ENCODE assay signal across 20 mouse cellular contexts in genomic region chr1:137262806-137263370, GRCm38 (mm10).
DNase-seq lines count a peak whose midpoint lies in the region; ATAC-seq and TF ChIP-seq lines count a peak whose summit lies in the region.
"Had no signal": no experiment of that assay in that cellular context is flagged by ENCODE, and none has a peak within 500 bp of the region (broad histone marks: within the 10 kb centered on the region; RNA-seq: fewer than 3 reads in every experiment).

No protein-coding gene starts in this region.

- no peak overlapping the region; the same call in 1 of the 2 replicates for H3K27ac ChIP-seq in hindbrain, embryonic 13.5 days
- H3K27ac ChIP-seq in hindbrain, postnatal 0 days, result no peak overlapping the region
- 0 out of 2 replicates have a peak overlapping the region, but pooled peaks have one; percentile 11 for H3K27ac ChIP-seq in midbrain, embryonic 16.5 days (ENCODE audit: low read length)
- no peak overlapping the region for H3K27ac ChIP-seq in midbrain, embryonic 15.5 days
- peak overlapping the region; percentile 79 for H3K27ac ChIP-seq in forebrain, embryonic 14.5 days (ENCODE audit: low read depth, low read length)
- H3K27ac ChIP-seq in hindbrain, embryonic 14.5 days, result no peak overlapping the region
- H3K27ac ChIP-seq: embryonic facial prominence, embryonic 15.5 days; gastrocnemius, adult 2 months; heart, embryonic 13.5 days had no signal

- peaks cover 14% of the 10 kb centered on the region for H3K4me1 ChIP-seq in hindbrain, embryonic 13.5 days (replicated peaks)
- H3K4me1 ChIP-seq in hindbrain, postnatal 0 days (ENCODE audit: insufficient read depth, low read length), result no peaks in the 10 kb centered on the region
- H3K4me1 ChIP-seq in midbrain, embryonic 16.5 days (ENCODE audit: control insufficient read depth, insufficient read depth, low read length), result peaks cover 15% of the 10 kb centered on the region
- peaks cover 22% of the 10 kb centered on the region for H3K4me1 ChIP-seq in midbrain, embryonic 15.5 days
- peaks cover 12% of the 10 kb centered on the region for H3K4me1 ChIP-seq in forebrain, embryonic 14.5 days (ENCODE audit: control insufficient read depth, insufficient read depth, low read length)
- H3K4me1 ChIP-seq in hindbrain, embryonic 14.5 days (replicated peaks; ENCODE audit: control insufficient read depth, insufficient read depth, low read length), result peaks cover 13% of the 10 kb centered on the region
- H3K4me1 ChIP-seq: embryonic facial prominence, embryonic 15.5 days; heart, embryonic 13.5 days had no signal

- no peaks in the 10 kb centered on the region for H3K36me3 ChIP-seq in hindbrain, embryonic 13.5 days
- no peaks in the 10 kb centered on the region for H3K36me3 ChIP-seq in hindbrain, postnatal 0 days (ENCODE audit: insufficient read depth, low read length)
- no peaks in the 10 kb centered on the region for H3K36me3 ChIP-seq in midbrain, embryonic 16.5 days (ENCODE audit: control insufficient read depth, insufficient read depth, low read length)
- H3K36me3 ChIP-seq in midbrain, embryonic 15.5 days (replicated peaks), result no peaks in the 10 kb centered on the region
- H3K36me3 ChIP-seq in forebrain, embryonic 14.5 days (ENCODE audit: control insufficient read depth, insufficient read depth, low read length), result no peaks in the 10 kb centered on the region
- no peaks in the 10 kb centered on the region for H3K36me3 ChIP-seq in hindbrain, embryonic 14.5 days (replicated peaks; ENCODE audit: control insufficient read depth, insufficient read depth)
- H3K36me3 ChIP-seq: embryonic facial prominence, embryonic 15.5 days; heart, embryonic 13.5 days had no signal

- H3K9me3 ChIP-seq in hindbrain, embryonic 13.5 days, result no peaks in the 10 kb centered on the region
- no peaks in the 10 kb centered on the region for H3K9me3 ChIP-seq in hindbrain, postnatal 0 days (ENCODE audit: low read length)
- H3K9me3 ChIP-seq in midbrain, embryonic 16.5 days (replicated peaks; ENCODE audit: control insufficient read depth, low read length, poor library complexity, severe bottlenecking), result no peaks in the 10 kb centered on the region
- H3K9me3 ChIP-seq in midbrain, embryonic 15.5 days, result no peaks in the 10 kb centered on the region
- H3K9me3 ChIP-seq in forebrain, embryonic 14.5 days (replicated peaks; ENCODE audit: control insufficient read depth, low read length), result no peaks in the 10 kb centered on the region
- no peaks in the 10 kb centered on the region for H3K9me3 ChIP-seq in hindbrain, embryonic 14.5 days (ENCODE audit: control insufficient read depth, low read length)
- H3K9me3 ChIP-seq: embryonic facial prominence, embryonic 15.5 days; heart, embryonic 13.5 days had no signal

- H3K4me3 ChIP-seq in hindbrain, embryonic 13.5 days, result no peak overlapping the region
- no peak overlapping the region for H3K4me3 ChIP-seq in hindbrain, postnatal 0 days (ENCODE audit: low read length)
- no peak overlapping the region for H3K4me3 ChIP-seq in midbrain, embryonic 16.5 days (ENCODE audit: low read depth, low read length)
- H3K4me3 ChIP-seq in midbrain, embryonic 15.5 days, result no peak overlapping the region
- H3K4me3 ChIP-seq in forebrain, embryonic 14.5 days (ENCODE audit: low read depth, low read length), result no peak overlapping the region
- no peak overlapping the region for H3K4me3 ChIP-seq in hindbrain, embryonic 14.5 days (replicated peaks; ENCODE audit: low read length)
- H3K4me3 ChIP-seq: embryonic facial prominence, embryonic 15.5 days; erythroblast, embryonic 14.5 days; gastrocnemius, adult 2 months; heart, embryonic 13.5 days had no signal

- no peak for DNase-seq in hindbrain, postnatal 0 days (ENCODE audit: low spot score)
- peak; percentile 63 for DNase-seq in forebrain, embryonic 14.5 days (ENCODE audit: low spot score)
- DNase-seq in hindbrain, embryonic 14.5 days (ENCODE audit: low spot score), result no peak
- no peak for DNase-seq in right cerebral cortex, postnatal 36 days (ENCODE audit: low spot score in 2 of 2)
- no peak for DNase-seq in layer of hippocampus, postnatal 10 days (ENCODE audit: low spot score in 2 of 2)
- DNase-seq: adrenal gland, adult 2 months; adrenal gland, postnatal 25 days; cerebellum, adult 2 months; cerebellum, postnatal 14 days; embryo, embryonic 11 days; gastrocnemius, adult 2 months; gastrocnemius, postnatal 36 days had no signal

- no peak overlapping the region for H3K9ac ChIP-seq in hindbrain, embryonic 13.5 days
- H3K9ac ChIP-seq in hindbrain, postnatal 0 days (replicated peaks; ENCODE audit: low read length), result no peak overlapping the region
- H3K9ac ChIP-seq in midbrain, embryonic 16.5 days (ENCODE audit: low read depth, low read length), result no peak overlapping the region
- no peak overlapping the region for H3K9ac ChIP-seq in midbrain, embryonic 15.5 days
- H3K9ac ChIP-seq in forebrain, embryonic 14.5 days (ENCODE audit: low read length), result 0 out of 2 replicates have a peak overlapping the region, but pooled peaks have one; percentile 33
- no peak overlapping the region for H3K9ac ChIP-seq in hindbrain, embryonic 14.5 days
- H3K9ac ChIP-seq: embryonic facial prominence, embryonic 15.5 days; heart, embryonic 13.5 days had no signal

- TF ChIP-seq CTCF in hindbrain, postnatal 0 days (IDR thresholded peaks at IDR 0.05; ENCODE audit: low read depth), result no peak

- no peaks in the 10 kb centered on the region for H3K27me3 ChIP-seq in hindbrain, embryonic 13.5 days
- no peaks in the 10 kb centered on the region for H3K27me3 ChIP-seq in hindbrain, postnatal 0 days (ENCODE audit: insufficient read depth, low read length)
- no peaks in the 10 kb centered on the region for H3K27me3 ChIP-seq in midbrain, embryonic 16.5 days (ENCODE audit: control insufficient read depth, insufficient read depth, low read depth, low read length)
- no peaks in the 10 kb centered on the region for H3K27me3 ChIP-seq in midbrain, embryonic 15.5 days (replicated peaks)
- H3K27me3 ChIP-seq in forebrain, embryonic 14.5 days (replicated peaks; ENCODE audit: control insufficient read depth, insufficient read depth, low read length), result no peaks in the 10 kb centered on the region
- no peaks in the 10 kb centered on the region for H3K27me3 ChIP-seq in hindbrain, embryonic 14.5 days (ENCODE audit: control insufficient read depth, insufficient read depth, low read length)
- H3K27me3 ChIP-seq: embryonic facial prominence, embryonic 15.5 days; heart, embryonic 13.5 days had no signal

- ATAC-seq in hindbrain, embryonic 13.5 days (ENCODE audit: low FRiP score), result no peak
- ATAC-seq in hindbrain, postnatal 0 days, result no peak
- no peak for ATAC-seq in midbrain, embryonic 16.5 days
- no peak for ATAC-seq in midbrain, embryonic 15.5 days (replicated peaks)
- peak; percentile 69 for ATAC-seq in forebrain, embryonic 14.5 days
- no peak for ATAC-seq in hindbrain, embryonic 14.5 days (ENCODE audit: low FRiP score)
- ATAC-seq: inflammation-experienced regulatory T-cells, adult 6 months; intestine, postnatal 0 days had no signal

- 10% methylated on average over 1 of the region's 1 CpGs for WGBS in hindbrain, embryonic 13.5 days
- 26% methylated on average over 1 of the region's 1 CpGs for WGBS in hindbrain, postnatal 0 days
- 36% methylated on average over 1 of the region's 1 CpGs for WGBS in midbrain, embryonic 16.5 days
- WGBS in midbrain, embryonic 15.5 days, result 24% methylated on average over 1 of the region's 1 CpGs
- WGBS in forebrain, embryonic 14.5 days, result 11% methylated on average over 1 of the region's 1 CpGs
- WGBS in hindbrain, embryonic 14.5 days, result 23% methylated on average over 1 of the region's 1 CpGs

- 0 out of 2 replicates have a peak overlapping the region, but pooled peaks have one; percentile 20 for H3K4me2 ChIP-seq in hindbrain, embryonic 13.5 days
- no peak overlapping the region for H3K4me2 ChIP-seq in hindbrain, postnatal 0 days (ENCODE audit: low read depth, low read length)
- no peak overlapping the region for H3K4me2 ChIP-seq in midbrain, embryonic 16.5 days (ENCODE audit: low read length)
- H3K4me2 ChIP-seq in midbrain, embryonic 15.5 days, result no peak overlapping the region
- H3K4me2 ChIP-seq in forebrain, embryonic 14.5 days (ENCODE audit: low read length), result peak overlapping the region; percentile 29
- peak overlapping the region; percentile 28; the same call in 1 of the 2 replicates for H3K4me2 ChIP-seq in hindbrain, embryonic 14.5 days (replicated peaks)
- H3K4me2 ChIP-seq: embryonic facial prominence, embryonic 15.5 days; heart, embryonic 13.5 days had no signal

Comparison
In these comparisons a context has a peak if more than half of its experiments do, and no peak if none do; other contexts are left out.
1. H3K27ac ChIP-seq: peak in midbrain, embryonic 16.5 days (single experiment) and forebrain, embryonic 14.5 days (single experiment); none in hindbrain, embryonic 13.5 days (single experiment), hindbrain, postnatal 0 days (single experiment), midbrain, embryonic 15.5 days (single experiment) and hindbrain, embryonic 14.5 days (single experiment).
2. H3K4me2 ChIP-seq: peak in hindbrain, embryonic 13.5 days (single experiment), forebrain, embryonic 14.5 days (single experiment) and hindbrain, embryonic 14.5 days (single experiment); none in hindbrain, postnatal 0 days (single experiment), midbrain, embryonic 16.5 days (single experiment) and midbrain, embryonic 15.5 days (single experiment).